Mouse (Mus musculus): Measurements from ENCODE around the gene Pnpla8. TPM values are rescaled to one million over a fixed set of nuclear protein-coding genes. Genes with fewer than 3 reads are reported as not detected.

Pnpla8 gene
- polyA plus RNA-seq, 1 experiment from 2014 or later: 73.3 TPM

DNA sequence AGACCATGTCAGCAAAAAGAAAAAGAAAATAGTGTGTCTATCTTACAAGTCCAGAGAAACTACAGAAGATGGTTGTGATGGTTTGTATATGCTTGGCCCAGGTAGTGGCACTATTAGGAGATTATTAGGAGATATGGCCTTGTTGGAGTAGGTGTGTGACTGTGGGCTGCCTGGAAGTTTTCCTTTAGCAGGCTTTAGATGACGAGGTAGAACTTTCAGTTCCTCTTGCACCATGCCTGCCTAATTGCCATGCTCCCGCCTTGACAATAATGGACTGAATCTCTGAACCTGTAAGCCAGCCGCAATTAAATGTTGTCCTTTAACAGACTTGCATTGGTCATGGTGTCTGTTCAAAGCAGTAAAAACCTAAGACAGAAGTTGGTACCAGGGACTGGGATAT is 9.6 kb upstream of the Pnpla8 start:
- no peak overlapping the region for H3K4me2 ChIP-seq (replicated peaks; ENCODE audit: low read depth, low read length)
- no peak overlapping the region for H3K9ac ChIP-seq (ENCODE audit: low read depth, low read length)
- H3K27ac ChIP-seq (ENCODE audit: low read depth, low read length): no peak overlapping the region
- WGBS: 95% methylated on average over 3 of the region's 3 CpGs
- no peak overlapping the region for H3K4me3 ChIP-seq (ENCODE audit: low read length)
- ATAC-seq (ENCODE audit: low FRiP score, low TSS enrichment): no peak
- H3K4me1 ChIP-seq (ENCODE audit: control insufficient read depth, insufficient read depth, low read length): no peaks in the 10 kb centered on the region
- H3K9me3 ChIP-seq (ENCODE audit: control insufficient read depth, low read length): no peaks in the 10 kb centered on the region
- no peaks in the 10 kb centered on the region for H3K36me3 ChIP-seq (ENCODE audit: control insufficient read depth, insufficient read depth, low read length)
- no peaks in the 10 kb centered on the region for H3K27me3 ChIP-seq (ENCODE audit: control insufficient read depth, insufficient read depth, low read length)

- Histone ChIP-seq H3K9ac (ENCODE audit: low read depth, low read length) (peak overlapping the region; percentile 75), H3K4me2 (replicated peaks; ENCODE audit: low read depth, low read length) (peak overlapping the region; percentile 80), H3K27me3 (ENCODE audit: control insufficient read depth, insufficient read depth, low read length) (no peaks in the 10 kb centered on the region), H3K36me3 (ENCODE audit: control insufficient read depth, insufficient read depth, low read length) (no peaks in the 10 kb centered on the region), H3K27ac (ENCODE audit: low read depth, low read length) (no peak overlapping the region), H3K9me3 (ENCODE audit: control insufficient read depth, low read length) (no peaks in the 10 kb centered on the region), H3K4me1 (ENCODE audit: control insufficient read depth, insufficient read depth, low read length) (no peaks in the 10 kb centered on the region), H3K4me3 (ENCODE audit: low read length) (peak overlapping the region; percentile 68)
- ATAC-seq (ENCODE audit: low FRiP score, low TSS enrichment): peak; percentile 68; the same call in 1 of the 2 replicates
- 2% methylated on average over 89 of the region's 89 CpGs for WGBS
These were observed 634 bp downstream of the Pnpla8 start for GRCm38 (mm10) chr12:44221651-44222356.

DNA sequence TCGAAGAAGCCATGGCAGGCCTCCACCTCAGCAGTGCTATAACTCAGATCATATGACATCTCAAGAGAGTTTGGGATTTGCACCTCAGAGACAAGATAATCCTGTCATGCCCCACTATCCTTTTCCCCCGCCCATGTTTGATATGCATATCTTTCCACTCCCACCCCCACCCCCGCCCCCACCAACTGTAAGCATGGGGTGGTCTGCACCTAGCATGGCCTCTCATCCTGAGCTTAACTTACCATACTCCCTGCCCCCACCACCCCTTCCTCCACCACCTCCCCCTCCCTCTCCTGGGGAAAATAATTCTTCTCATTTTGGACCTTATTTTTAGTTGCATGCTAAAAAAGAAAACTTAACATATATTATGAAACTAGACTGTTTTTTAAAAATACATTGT is 1.9 kb downstream of the Pnpla8 start:
- H3K4me1 ChIP-seq (ENCODE audit: control insufficient read depth, insufficient read depth, low read length): no peaks in the 10 kb centered on the region
- no peak overlapping the region for H3K4me2 ChIP-seq (replicated peaks; ENCODE audit: low read depth, low read length)
- H3K9ac ChIP-seq (ENCODE audit: low read depth, low read length): no peak overlapping the region
- WGBS: 72% methylated on average over 3 of the region's 3 CpGs
- H3K36me3 ChIP-seq (ENCODE audit: control insufficient read depth, insufficient read depth, low read length): no peaks in the 10 kb centered on the region
- H3K27me3 ChIP-seq (ENCODE audit: control insufficient read depth, insufficient read depth, low read length): no peaks in the 10 kb centered on the region
- no peak overlapping the region for H3K27ac ChIP-seq (ENCODE audit: low read depth, low read length)
- ATAC-seq (ENCODE audit: low FRiP score, low TSS enrichment): no peak
- H3K4me3 ChIP-seq (ENCODE audit: low read length): no peak overlapping the region
- no peaks in the 10 kb centered on the region for H3K9me3 ChIP-seq (ENCODE audit: control insufficient read depth, low read length)

DNA sequence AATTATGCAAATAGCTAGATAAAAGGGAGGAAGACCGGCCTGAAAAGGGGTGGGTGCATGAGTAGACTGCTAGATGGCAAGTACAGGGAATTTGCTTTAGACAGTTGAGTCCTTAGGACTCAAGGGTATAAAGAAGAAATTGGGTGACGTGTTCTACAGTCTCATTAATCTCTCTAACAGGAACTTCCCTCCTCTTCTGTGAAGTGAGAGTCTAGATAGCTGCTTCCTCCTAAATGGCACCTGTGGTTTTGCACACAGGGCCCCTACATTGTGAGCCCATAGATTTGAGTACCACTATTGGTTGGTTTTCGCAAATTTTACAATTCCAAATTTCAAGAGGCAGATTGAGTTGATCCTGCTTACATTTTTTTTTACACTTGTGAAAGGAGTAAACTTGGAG is 3.5 kb downstream of the Pnpla8 start:
- Histone ChIP-seq H3K27me3 (ENCODE audit: control insufficient read depth, insufficient read depth, low read length) (no peaks in the 10 kb centered on the region), H3K36me3 (ENCODE audit: control insufficient read depth, insufficient read depth, low read length) (no peaks in the 10 kb centered on the region), H3K4me1 (ENCODE audit: control insufficient read depth, insufficient read depth, low read length) (no peaks in the 10 kb centered on the region), H3K9me3 (ENCODE audit: control insufficient read depth, low read length) (no peaks in the 10 kb centered on the region), H3K27ac (ENCODE audit: low read depth, low read length) (no peak overlapping the region), H3K4me3 (ENCODE audit: low read length) (no peak overlapping the region), H3K4me2 (replicated peaks; ENCODE audit: low read depth, low read length) (no peak overlapping the region), H3K9ac (ENCODE audit: low read depth, low read length) (no peak overlapping the region)
- ATAC-seq (ENCODE audit: low FRiP score, low TSS enrichment): no peak
- 69% methylated on average over 3 of the region's 3 CpGs for WGBS

GRCm38 (mm10) chr12:44241090-44241489 is 19.9 kb downstream of the Pnpla8 start:
- H3K36me3 ChIP-seq (ENCODE audit: control insufficient read depth, insufficient read depth, low read length): no peaks in the 10 kb centered on the region
- no peak overlapping the region for H3K9ac ChIP-seq (ENCODE audit: low read depth, low read length)
- H3K9me3 ChIP-seq (ENCODE audit: control insufficient read depth, low read length): no peaks in the 10 kb centered on the region
- 63% methylated on average over 7 of the region's 7 CpGs for WGBS
- no peak overlapping the region for H3K4me2 ChIP-seq (replicated peaks; ENCODE audit: low read depth, low read length)
- no peak overlapping the region for H3K4me3 ChIP-seq (ENCODE audit: low read length)
- ATAC-seq (ENCODE audit: low FRiP score, low TSS enrichment): peak; percentile 28; the same call in 1 of the 2 replicates
- H3K4me1 ChIP-seq (ENCODE audit: control insufficient read depth, insufficient read depth, low read length): no peaks in the 10 kb centered on the region
- no peak overlapping the region for H3K27ac ChIP-seq (ENCODE audit: low read depth, low read length)
- H3K27me3 ChIP-seq (ENCODE audit: control insufficient read depth, insufficient read depth, low read length): no peaks in the 10 kb centered on the region

GRCm38 (mm10) chr12:44242407-44242806 is 21.2 kb downstream of the Pnpla8 start:
- Histone ChIP-seq H3K27me3 (ENCODE audit: control insufficient read depth, insufficient read depth, low read length) (no peaks in the 10 kb centered on the region), H3K4me3 (ENCODE audit: low read length) (no peak overlapping the region), H3K4me1 (ENCODE audit: control insufficient read depth, insufficient read depth, low read length) (no peaks in the 10 kb centered on the region), H3K9ac (ENCODE audit: low read depth, low read length) (no peak overlapping the region), H3K9me3 (ENCODE audit: control insufficient read depth, low read length) (no peaks in the 10 kb centered on the region), H3K36me3 (ENCODE audit: control insufficient read depth, insufficient read depth, low read length) (no peaks in the 10 kb centered on the region), H3K27ac (ENCODE audit: low read depth, low read length) (no peak overlapping the region), H3K4me2 (replicated peaks; ENCODE audit: low read depth, low read length) (no peak overlapping the region)
- WGBS: 88% methylated on average over 4 of the region's 4 CpGs
- ATAC-seq (ENCODE audit: low FRiP score, low TSS enrichment): no peak

GRCm38 (mm10) chr12:44245739-44246138 is 24.6 kb downstream of the Pnpla8 start:
- 92% methylated on average over 3 of the region's 3 CpGs for WGBS
- ATAC-seq (ENCODE audit: low FRiP score, low TSS enrichment): no peak
- H3K4me2 ChIP-seq (replicated peaks; ENCODE audit: low read depth, low read length): no peak overlapping the region

GRCm38 (mm10) chr12:44248309-44248977 is 27.3 kb downstream of the Pnpla8 start:
- Histone ChIP-seq H3K27ac (ENCODE audit: low read depth, low read length) (no peak overlapping the region), H3K4me2 (replicated peaks; ENCODE audit: low read depth, low read length) (no peak overlapping the region), H3K9me3 (ENCODE audit: control insufficient read depth, low read length) (no peaks in the 10 kb centered on the region), H3K27me3 (ENCODE audit: control insufficient read depth, insufficient read depth, low read length) (no peaks in the 10 kb centered on the region), H3K36me3 (ENCODE audit: control insufficient read depth, insufficient read depth, low read length) (no peaks in the 10 kb centered on the region), H3K4me3 (ENCODE audit: low read length) (no peak overlapping the region), H3K4me1 (ENCODE audit: control insufficient read depth, insufficient read depth, low read length) (no peaks in the 10 kb centered on the region), H3K9ac (ENCODE audit: low read depth, low read length) (no peak overlapping the region)
- no peak for ATAC-seq (ENCODE audit: low FRiP score, low TSS enrichment)
- WGBS: 69% methylated on average over 9 of the region's 9 CpGs

More at GRCm38 (mm10) chr12:44245739-44246138, 24.6 kb downstream of the Pnpla8 start:
- Histone ChIP-seq H3K36me3 (ENCODE audit: control insufficient read depth, insufficient read depth, low read length) (no peaks in the 10 kb centered on the region), H3K4me3 (ENCODE audit: low read length) (no peak overlapping the region), H3K9me3 (ENCODE audit: control insufficient read depth, low read length) (no peaks in the 10 kb centered on the region), H3K4me1 (ENCODE audit: control insufficient read depth, insufficient read depth, low read length) (no peaks in the 10 kb centered on the region), H3K27me3 (ENCODE audit: control insufficient read depth, insufficient read depth, low read length) (no peaks in the 10 kb centered on the region), H3K27ac (ENCODE audit: low read depth, low read length) (no peak overlapping the region), H3K9ac (ENCODE audit: low read depth, low read length) (no peak overlapping the region)

DNA sequence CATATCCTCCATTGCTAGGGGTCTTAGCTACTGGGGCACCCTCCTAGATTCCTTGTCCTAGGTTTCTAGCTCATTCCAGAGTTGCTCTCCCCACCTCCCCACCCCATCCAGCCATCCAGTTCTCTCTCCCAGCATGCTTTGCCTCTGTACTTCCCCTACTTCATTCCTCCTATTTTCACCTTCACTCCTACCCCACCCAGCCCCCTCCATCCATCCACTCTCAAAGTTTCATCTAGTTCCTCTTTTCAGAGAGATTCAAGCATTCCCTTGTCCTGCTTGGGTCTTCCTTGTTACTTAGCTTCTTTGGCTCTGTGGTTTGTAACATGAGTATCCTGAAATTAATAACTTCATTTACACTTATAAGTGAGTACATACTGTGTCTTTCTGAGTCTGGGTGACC is 41.4 kb downstream of the Pnpla8 start:
- Histone ChIP-seq H3K27me3 (ENCODE audit: control insufficient read depth, insufficient read depth, low read length) (no peaks in the 10 kb centered on the region), H3K4me1 (ENCODE audit: control insufficient read depth, insufficient read depth, low read length) (no peaks in the 10 kb centered on the region), H3K9ac (ENCODE audit: low read depth, low read length) (no peak overlapping the region), H3K4me3 (ENCODE audit: low read length) (no peak overlapping the region), H3K9me3 (ENCODE audit: control insufficient read depth, low read length) (no peaks in the 10 kb centered on the region), H3K36me3 (ENCODE audit: control insufficient read depth, insufficient read depth, low read length) (no peaks in the 10 kb centered on the region), H3K4me2 (replicated peaks; ENCODE audit: low read depth, low read length) (no peak overlapping the region), H3K27ac (ENCODE audit: low read depth, low read length) (no peak overlapping the region)
- no peak for ATAC-seq (ENCODE audit: low FRiP score, low TSS enrichment)
